Mouse (Mus musculus) liver, embryonic 16.5 days (tissue): ENCODE results near the gene Stt3b. TPM values are rescaled to one million over a fixed set of nuclear protein-coding genes. Genes with fewer than 3 reads are reported as not detected.

Source experiments
- ATAC-seq: fragments of 200-750 bp; cut with Nextera tagmentation; 2 replicates; pipeline ENCODE4 v1.8.0; 2017; ENCODE audit warnings: low read depth, mild to moderate bottlenecking, moderate number of reproducible peaks, moderate library complexity
- H3K27ac ChIP-seq: fragments of 300-500 bp; sonication (generic); 2 replicates; pipeline ENCODE4 v1.5.1; 2014; ENCODE audit warnings: mild to moderate bottlenecking, low read length
- H3K27me3 ChIP-seq: fragments of 300-500 bp; sonication (generic); 2 replicates; pipeline ENCODE4 v1.6.1; 2014; ENCODE audit warnings: low read depth, low read length, mixed read lengths; ENCODE audit not compliant: control insufficient read depth, insufficient read depth
- H3K36me3 ChIP-seq: fragments of 300-500 bp; sonication (generic); 2 replicates; pipeline ENCODE4 v1.6.1; 2014; ENCODE audit warnings: mild to moderate bottlenecking; ENCODE audit not compliant: control insufficient read depth, insufficient read depth
- H3K4me1 ChIP-seq: fragments of 300-500 bp; sonication (generic); 2 replicates; pipeline ENCODE4 v1.6.1; 2014; ENCODE audit warnings: low read depth, low read length, mixed read lengths; ENCODE audit not compliant: control insufficient read depth
- H3K4me2 ChIP-seq: fragments of 300-500 bp; sonication (generic); 2 replicates; pipeline ENCODE4 v1.6.1; 2014; ENCODE audit warnings: low read depth, low read length, mixed read lengths
- H3K4me3 ChIP-seq: fragments of 300-500 bp; sonication (generic); 2 replicates; pipeline ENCODE4 v1.5.1; 2014; ENCODE audit warnings: low read depth, mild to moderate bottlenecking, low read length
- H3K9ac ChIP-seq: fragments of 300-500 bp; sonication (generic); 2 replicates; pipeline ENCODE4 v1.6.1; 2014; ENCODE audit warnings: low read depth, low read length
- H3K9me3 ChIP-seq: fragments of 300-500 bp; sonication (generic); replicated peaks from 2 replicates; pipeline ENCODE4 v1.6.1; 2016; ENCODE audit warnings: low read length; ENCODE audit not compliant: control insufficient read depth
- WGBS: fragments of 180-500 bp; shearing (Covaris S2); extraction: QIAGEN DNeasy Blood & Tissue Kit; methylation state at CpG from one replicate; pipeline ENCODE4 v1.1.7; 2014; ENCODE audit not compliant: insufficient replicate concordance; 5-methylcytosine and 5-hydroxymethylcytosine counted together
- polyA plus RNA-seq: library from polyadenylated mRNA; unstranded; fragments of >200 nt; fragmentation: Nextera tagmentation; extraction: Ambion mirVana; gene quantifications from 2 replicates; pipeline ENCODE4 v1.2.1, GENCODE M21; 2015

Stt3b gene
- polyA plus RNA-seq, 1 experiment from 2014 or later, result 62.9 TPM

GRCm38 (mm10) chr9:115341576-115341975 is 31.4 kb upstream of the Stt3b start:
- Histone ChIP-seq H3K4me1 (no peaks in the 10 kb centered on the region), H3K27ac (no peak overlapping the region), H3K27me3 (no peaks in the 10 kb centered on the region), H3K9me3 (no peaks in the 10 kb centered on the region), H3K36me3 (no peaks in the 10 kb centered on the region), H3K4me2 (no peak overlapping the region), H3K4me3 (no peak overlapping the region), H3K9ac (no peak overlapping the region)
- no peak for ATAC-seq
- WGBS, result 64% methylated on average over 9 of the region's 9 CpGs

DNA sequence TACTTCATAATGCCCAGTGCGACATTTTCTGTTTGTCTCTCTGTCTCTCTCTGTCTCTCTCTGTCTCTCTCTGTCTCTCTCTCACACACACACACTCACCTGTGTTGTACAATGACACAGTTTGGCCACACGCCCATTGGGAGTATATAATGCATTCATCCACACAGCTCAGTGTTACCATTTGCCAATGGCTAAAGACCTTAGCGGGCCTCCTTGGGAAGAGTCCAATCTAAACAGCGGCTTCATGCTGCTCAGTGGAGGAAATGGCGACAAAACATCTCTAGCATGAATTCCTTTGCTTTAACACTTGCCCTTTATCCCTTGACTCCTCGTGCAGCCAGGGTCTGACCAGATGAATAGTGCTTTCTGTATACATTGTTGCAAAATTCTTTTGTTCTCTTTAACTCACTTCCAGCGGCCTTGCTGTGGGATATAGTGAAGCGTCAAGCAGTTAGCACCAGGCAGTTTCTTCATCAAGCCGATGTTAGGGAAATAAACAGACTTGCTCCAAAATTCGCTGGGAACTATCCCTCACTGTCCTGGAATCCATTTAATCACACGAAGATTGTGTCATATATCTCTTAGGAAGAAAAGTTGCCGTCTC is 30.1 kb upstream of the Stt3b start:
- 60% methylated on average over 12 of the region's 12 CpGs for WGBS

DNA sequence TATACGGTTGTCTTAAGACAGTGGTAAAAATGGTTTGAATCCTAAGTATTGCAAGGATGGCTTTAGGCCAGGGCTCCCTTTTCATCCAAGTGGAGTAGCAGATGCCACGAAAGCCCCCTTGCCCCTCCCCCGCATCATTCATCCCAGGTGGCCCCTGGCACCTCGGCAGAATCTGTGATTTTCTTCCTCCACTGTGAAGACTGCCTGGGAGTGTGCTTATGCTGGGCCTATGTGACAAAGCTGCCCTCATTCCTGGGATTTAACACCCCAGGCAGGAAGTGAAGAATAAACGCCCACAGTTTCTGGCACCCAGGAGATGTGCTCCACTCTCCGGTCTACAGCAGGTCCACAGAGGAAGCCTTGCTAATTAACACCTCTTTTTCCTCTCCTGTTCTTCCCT is 28.6 kb upstream of the Stt3b start:
- Histone ChIP-seq H3K4me3 (no peak overlapping the region), H3K9ac (no peak overlapping the region), H3K4me1 (no peaks in the 10 kb centered on the region), H3K4me2 (no peak overlapping the region), H3K27me3 (no peaks in the 10 kb centered on the region), H3K27ac (no peak overlapping the region), H3K9me3 (no peaks in the 10 kb centered on the region), H3K36me3 (no peaks in the 10 kb centered on the region)
- 43% methylated on average over 6 of the region's 6 CpGs for WGBS
- no peak for ATAC-seq

More for the DNA sequence above, 30.1 kb upstream of the Stt3b start:
- no peak overlapping the region for H3K27ac ChIP-seq
- H3K36me3 ChIP-seq, result no peaks in the 10 kb centered on the region
- H3K4me1 ChIP-seq, result no peaks in the 10 kb centered on the region
- no peak overlapping the region for H3K4me3 ChIP-seq
- H3K27me3 ChIP-seq, result no peaks in the 10 kb centered on the region
- H3K9ac ChIP-seq, result no peak overlapping the region
- no peaks in the 10 kb centered on the region for H3K9me3 ChIP-seq
- ATAC-seq, result no peak
- no peak overlapping the region for H3K4me2 ChIP-seq

DNA sequence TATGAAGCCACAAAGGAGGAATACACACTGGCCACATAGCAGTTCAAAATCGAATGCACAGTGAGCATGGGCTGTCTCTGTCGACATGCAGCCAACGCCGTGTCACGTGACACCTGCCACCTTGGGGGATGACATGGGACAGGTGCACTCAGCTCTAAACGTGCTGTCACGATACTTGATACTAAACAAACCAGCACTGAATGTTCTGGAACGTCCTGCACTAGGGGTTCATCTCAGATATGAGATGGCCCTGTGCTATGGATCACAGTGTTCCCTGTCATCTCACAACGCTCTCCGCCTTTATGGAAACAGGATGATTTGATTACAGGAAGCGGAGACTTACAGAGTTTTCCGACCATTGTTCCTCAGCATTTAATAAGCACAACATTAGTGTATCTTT is 22.8 kb upstream of the Stt3b start:
- no peaks in the 10 kb centered on the region for H3K9me3 ChIP-seq
- no peak overlapping the region for H3K4me3 ChIP-seq
- WGBS, result 70% methylated on average over 12 of the region's 12 CpGs
- no peaks in the 10 kb centered on the region for H3K36me3 ChIP-seq
- H3K4me2 ChIP-seq, result no peak overlapping the region
- H3K27me3 ChIP-seq, result no peaks in the 10 kb centered on the region
- H3K27ac ChIP-seq, result no peak overlapping the region
- H3K9ac ChIP-seq, result no peak overlapping the region
- ATAC-seq, result no peak
- H3K4me1 ChIP-seq, result no peaks in the 10 kb centered on the region

- H3K27ac ChIP-seq, result no peak overlapping the region
- H3K9me3 ChIP-seq, result no peaks in the 10 kb centered on the region
- H3K4me2 ChIP-seq, result no peak overlapping the region
- H3K27me3 ChIP-seq, result no peaks in the 10 kb centered on the region
- H3K36me3 ChIP-seq, result no peaks in the 10 kb centered on the region
- WGBS, result 67% methylated on average over 7 of the region's 7 CpGs
- no peak for ATAC-seq
- H3K4me1 ChIP-seq, result no peaks in the 10 kb centered on the region
- H3K4me3 ChIP-seq, result no peak overlapping the region
- H3K9ac ChIP-seq, result no peak overlapping the region
Measured at GRCm38 (mm10) chr9:115332339-115332738, 22.1 kb upstream of the Stt3b start.

- H3K4me2 ChIP-seq, result no peak overlapping the region
- no peak overlapping the region for H3K4me3 ChIP-seq
- ATAC-seq, result no peak
- H3K27me3 ChIP-seq, result no peaks in the 10 kb centered on the region
- H3K27ac ChIP-seq, result no peak overlapping the region
- 48% methylated on average over 6 of the region's 6 CpGs for WGBS
- no peaks in the 10 kb centered on the region for H3K4me1 ChIP-seq
- H3K9ac ChIP-seq, result no peak overlapping the region
- H3K36me3 ChIP-seq, result no peaks in the 10 kb centered on the region
- no peaks in the 10 kb centered on the region for H3K9me3 ChIP-seq
Measured at GRCm38 (mm10) chr9:115330861-115331476, 20.7 kb upstream of the Stt3b start.

DNA sequence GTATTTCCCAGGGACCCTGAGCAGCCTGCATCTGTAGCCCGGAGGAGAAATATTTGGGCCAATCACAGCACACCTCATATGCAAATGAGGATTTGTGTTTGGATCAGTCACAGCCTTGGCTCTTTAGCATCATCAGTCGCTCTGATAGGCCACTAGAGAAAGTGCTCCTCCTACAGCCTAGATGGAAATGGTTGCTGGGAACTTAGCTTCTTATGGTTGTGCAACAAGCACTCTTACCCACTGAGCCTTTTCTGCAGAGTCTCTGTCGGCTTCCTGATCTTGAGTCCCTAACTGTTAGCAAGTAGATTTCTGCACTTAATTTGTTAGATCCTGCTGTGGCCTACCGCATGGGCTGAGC is 16.3 kb upstream of the Stt3b start:
- H3K36me3 ChIP-seq, result no peaks in the 10 kb centered on the region
- no peaks in the 10 kb centered on the region for H3K27me3 ChIP-seq
- no peak overlapping the region for H3K27ac ChIP-seq
- no peaks in the 10 kb centered on the region for H3K9me3 ChIP-seq
- H3K4me3 ChIP-seq, result no peak overlapping the region
- no peak for ATAC-seq
- no peak overlapping the region for H3K9ac ChIP-seq
- 79% methylated on average over 4 of the region's 4 CpGs for WGBS
- no peak overlapping the region for H3K4me2 ChIP-seq
- no peaks in the 10 kb centered on the region for H3K4me1 ChIP-seq

DNA sequence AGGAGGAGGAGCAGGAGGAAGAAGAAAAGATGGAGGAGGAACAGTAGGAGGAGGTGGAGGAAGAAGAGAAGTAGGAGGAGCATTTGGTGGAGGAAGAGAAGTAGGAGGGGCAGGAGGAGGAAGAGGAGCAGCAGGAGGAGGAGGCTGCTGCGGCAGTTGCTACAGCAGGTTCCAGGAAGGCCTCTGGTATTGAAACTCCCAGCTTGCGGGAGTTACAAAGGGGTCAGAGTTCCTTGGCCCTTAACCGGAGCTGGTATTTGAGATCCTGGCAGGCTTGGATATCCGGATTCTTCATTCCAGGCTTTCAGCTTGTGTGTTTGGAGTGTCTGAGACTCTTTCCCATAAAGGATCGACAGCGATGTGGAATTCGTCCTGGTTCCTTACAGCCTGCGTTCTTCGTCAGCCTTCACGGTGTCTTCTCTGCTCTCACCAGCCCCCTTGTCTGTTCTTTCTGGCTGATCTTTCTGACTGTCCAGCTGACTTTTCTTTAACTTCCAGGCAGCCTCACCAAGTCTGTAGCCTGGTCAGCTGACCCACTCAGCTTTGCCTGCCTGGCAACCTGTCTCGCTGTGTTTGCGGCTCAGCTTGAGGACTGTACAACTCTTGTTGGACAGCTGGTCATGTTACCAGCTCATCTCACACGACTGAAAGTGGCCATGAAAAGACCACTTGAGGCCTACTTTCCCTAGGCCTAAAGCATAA is 15.8 kb upstream of the Stt3b start:
- H3K9ac ChIP-seq, result no peak overlapping the region
- no peaks in the 10 kb centered on the region for H3K9me3 ChIP-seq
- ATAC-seq, result no peak

GRCm38 (mm10) chr9:115323572-115323971 is 13.4 kb upstream of the Stt3b start:
- Histone ChIP-seq H3K4me2 (no peak overlapping the region), H3K9ac (no peak overlapping the region), H3K36me3 (no peaks in the 10 kb centered on the region), H3K9me3 (no peaks in the 10 kb centered on the region), H3K27ac (no peak overlapping the region), H3K4me1 (no peaks in the 10 kb centered on the region), H3K27me3 (no peaks in the 10 kb centered on the region), H3K4me3 (no peak overlapping the region)
- WGBS, result 49% methylated on average over 10 of the region's 10 CpGs
- ATAC-seq, result no peak

More for the DNA sequence above, 15.8 kb upstream of the Stt3b start:
- Histone ChIP-seq H3K27ac (no peak overlapping the region), H3K4me2 (no peak overlapping the region), H3K36me3 (no peaks in the 10 kb centered on the region), H3K4me1 (no peaks in the 10 kb centered on the region), H3K27me3 (no peaks in the 10 kb centered on the region), H3K4me3 (no peak overlapping the region)
- WGBS, result 76% methylated on average over 13 of the region's 13 CpGs
